Mouse (Mus musculus) midbrain, postnatal 0 days (tissue): ENCODE measurements around the gene Noxred1. TPM values are rescaled to one million over a fixed set of nuclear protein-coding genes. Genes with fewer than 3 reads are reported as not detected.
"Not testable (repeated sequence)": the region's sequence is repeated elsewhere in the genome, so short reads cannot be mapped to it uniquely, and the experiment has no call there.

Experiments used
- ATAC-seq: fragments of 200-750 bp; cut with Nextera tagmentation; 2 replicates; pipeline ENCODE4 v1.8.0; 2017; ENCODE audit warnings: moderate number of reproducible peaks, mild to moderate bottlenecking, moderate TSS enrichment, moderate library complexity; ENCODE audit not compliant: low FRiP score
- DNase-seq: peaks from one replicate; pipeline ENCODE4 v3.0.0-alpha.2; 2015; ENCODE audit warnings: low spot score
- H3K27ac ChIP-seq: fragments of 300-500 bp; sonication (generic); 2 replicates; pipeline ENCODE4 v1.5.1; 2014; ENCODE audit warnings: low read depth, mild to moderate bottlenecking, low read length, mixed read lengths
- H3K27me3 ChIP-seq: fragments of 300-500 bp; sonication (generic); 2 replicates; pipeline ENCODE4 v1.6.1; 2014; ENCODE audit warnings: low read length, control low read depth, mixed read lengths; ENCODE audit not compliant: insufficient read depth
- H3K36me3 ChIP-seq: fragments of 300-500 bp; sonication (generic); 2 replicates; pipeline ENCODE4 v1.6.1; 2014; ENCODE audit warnings: low read length, control low read depth, mixed read lengths; ENCODE audit not compliant: insufficient read depth
- H3K4me1 ChIP-seq: fragments of 300-500 bp; sonication (generic); 2 replicates; pipeline ENCODE4 v1.6.1; 2014; ENCODE audit warnings: mild to moderate bottlenecking, control low read depth, antibody characterized with exemption, low read length, mixed read lengths; ENCODE audit not compliant: insufficient read depth
- H3K4me2 ChIP-seq: fragments of 300-500 bp; sonication (generic); 2 replicates; pipeline ENCODE4 v1.6.1; 2014; ENCODE audit warnings: low read depth, mild to moderate bottlenecking, low read length, mixed read lengths; ENCODE audit not compliant: poor library complexity, severe bottlenecking
- H3K4me3 ChIP-seq: fragments of 300-500 bp; sonication (generic); 2 replicates; pipeline ENCODE4 v1.5.1; 2014; ENCODE audit warnings: low read depth, mild to moderate bottlenecking, low read length, moderate library complexity
- H3K9ac ChIP-seq: fragments of 300-500 bp; sonication (generic); replicated peaks from 2 replicates; pipeline ENCODE4 v1.6.1; 2014; ENCODE audit warnings: mild to moderate bottlenecking, low read length, moderate library complexity, mixed read lengths; ENCODE audit not compliant: poor library complexity, severe bottlenecking
- H3K9me3 ChIP-seq: fragments of 300-500 bp; sonication (generic); 2 replicates; pipeline ENCODE4 v1.6.1; 2016; ENCODE audit warnings: low read length, control low read depth
- CTCF ChIP-seq: IDR thresholded peaks from 2 replicates; pipeline ENCODE4 v1.5.1; 2016; ENCODE audit warnings: antibody characterized with exemption, mild to moderate bottlenecking
- WGBS: fragments of 180-500 bp; shearing (Covaris S2); extraction: QIAGEN DNeasy Blood & Tissue Kit; methylation state at CpG from one replicate; pipeline ENCODE4 v1.1.7; 2014; 5-methylcytosine and 5-hydroxymethylcytosine counted together
- polyA plus RNA-seq: library from polyadenylated mRNA; unstranded; fragments of >200 nt; fragmentation: Nextera tagmentation; extraction: Ambion mirVana; gene quantifications from 2 replicates; pipeline ENCODE4 v1.2.1, GENCODE M21; 2015
- total RNA-seq: library from RNA; depleted of rRNA; stranded (reverse); fragments of >200 nt; gene quantifications from 2 replicates; pipeline ENCODE4 v1.2.3, GENCODE M21; 2014

Gene Noxred1
- total and polyA plus RNA-seq, 2 experiments from 2014 or later = 0.30 to 0.88 TPM

GRCm38 (mm10) chr12:87219362-87219761 lies 19.2 kb downstream of the Noxred1 start:
- DNase-seq (peak; percentile 55), ATAC-seq (no peak)
- no peak overlapping the region for H3K4me2 ChIP-seq
- TF ChIP-seq CTCF = no peak
- H3K4me1 ChIP-seq = no peaks in the 10 kb centered on the region
- no peaks in the 10 kb centered on the region for H3K36me3 ChIP-seq
- H3K27ac ChIP-seq = no peak overlapping the region
- no peaks in the 10 kb centered on the region for H3K27me3 ChIP-seq
- no peaks in the 10 kb centered on the region for H3K9me3 ChIP-seq
- no peak overlapping the region for H3K9ac ChIP-seq
- WGBS = 72% methylated on average over 7 of the region's 7 CpGs
- H3K4me3 ChIP-seq = no peak overlapping the region

- Histone ChIP-seq H3K4me2 (no peak overlapping the region), H3K4me1 (no peaks in the 10 kb centered on the region), H3K27ac (no peak overlapping the region), H3K9me3 (no peaks in the 10 kb centered on the region), H3K36me3 (no peaks in the 10 kb centered on the region), H3K27me3 (no peaks in the 10 kb centered on the region), H3K9ac (no peak overlapping the region), H3K4me3 (no peak overlapping the region)
- DNase-seq = no peak
- no peak for TF ChIP-seq CTCF
- no peak for ATAC-seq
Measured at GRCm38 (mm10) chr12:87217596-87217995, 20.9 kb downstream of the Noxred1 start.

- Histone ChIP-seq H3K36me3 (no peaks in the 10 kb centered on the region), H3K27me3 (no peaks in the 10 kb centered on the region), H3K4me2 (no peak overlapping the region), H3K4me1 (no peaks in the 10 kb centered on the region), H3K4me3 (no peak overlapping the region), H3K27ac (no peak overlapping the region), H3K9ac (no peak overlapping the region), H3K9me3 (no peaks in the 10 kb centered on the region)
- DNase-seq = no peak
- TF ChIP-seq CTCF = no peak
- ATAC-seq = no peak
- WGBS = 72% methylated on average over 2 of the region's 2 CpGs
Measured at GRCm38 (mm10) chr12:87216053-87216452, 22.5 kb downstream of the Noxred1 start.

GRCm38 (mm10) chr12:87212844-87213606 lies 25.5 kb downstream of the Noxred1 start:
- Histone ChIP-seq H3K4me1 (no peaks in the 10 kb centered on the region), H3K4me3 (no peak overlapping the region), H3K9me3 (no peaks in the 10 kb centered on the region), H3K9ac (no peak overlapping the region), H3K36me3 (no peaks in the 10 kb centered on the region), H3K27me3 (no peaks in the 10 kb centered on the region), H3K4me2 (no peak overlapping the region), H3K27ac (no peak overlapping the region)
- DNase-seq (no peak), ATAC-seq (no peak)
- WGBS = 68% methylated on average over 2 of the region's 2 CpGs
- no peak for TF ChIP-seq CTCF

- ATAC-seq, H3K9ac ChIP-seq, H3K4me3 ChIP-seq, H3K27me3 ChIP-seq, H3K27ac ChIP-seq, DNase-seq, H3K9me3 ChIP-seq, H3K36me3 ChIP-seq, H3K4me1 ChIP-seq, H3K4me2 ChIP-seq: not testable (repeated sequence)
- whole genome bisulfite sequencing = 94% methylated on average over 5 of the region's 5 CpGs
Measured at GRCm38 (mm10) chr12:87205789-87206188, 32.7 kb downstream of the Noxred1 start.

GRCm38 (mm10) chr12:87201694-87202093 lies 36.8 kb downstream of the Noxred1 start:
- WGBS = 78% methylated on average over 5 of the region's 5 CpGs
- H3K9me3 ChIP-seq = no peaks in the 10 kb centered on the region
- H3K27ac ChIP-seq = no peak overlapping the region
- ATAC-seq (no peak), DNase-seq (no peak)
- H3K4me1 ChIP-seq = peaks cover 2% of the 10 kb centered on the region; the same call in 1 of the 2 replicates
- no peak for TF ChIP-seq CTCF
- no peak overlapping the region for H3K4me2 ChIP-seq
- no peaks in the 10 kb centered on the region for H3K36me3 ChIP-seq
- H3K27me3 ChIP-seq = no peaks in the 10 kb centered on the region
- no peak overlapping the region for H3K9ac ChIP-seq
- H3K4me3 ChIP-seq = no peak overlapping the region
